Mouse (Mus musculus) liver, embryonic 14.5 days (tissue): ENCODE results near the gene Anxa6. TPM values are rescaled to one million over a fixed set of nuclear protein-coding genes. Genes with fewer than 3 reads are reported as not detected.

Experiments used
- ATAC-seq: fragments of 200-750 bp; cut with Nextera tagmentation; 2 replicates; pipeline ENCODE4 v1.8.0; 2017; ENCODE audit warnings: moderate number of reproducible peaks, mild to moderate bottlenecking, moderate library complexity; ENCODE audit not compliant: insufficient read depth
- DNase-seq, 3 experiments: peaks; one replicate each; pipeline ENCODE4 v3.0.0-alpha.2; 2012 to 2013; ENCODE audit warnings: low read depth in 3 of 3, low spot score in 3 of 3
- H3K27ac ChIP-seq: fragments of 300-500 bp; sonication (generic); 2 replicates; pipeline ENCODE4 v1.5.1; 2014; ENCODE audit warnings: moderate library complexity, mild to moderate bottlenecking, control low read depth, inconsistent platforms
- H3K27me3 ChIP-seq: fragments of 300-500 bp; sonication (generic); 2 replicates; pipeline ENCODE4 v1.6.1; 2014; ENCODE audit warnings: mild to moderate bottlenecking, low read length, moderate library complexity; ENCODE audit not compliant: control insufficient read depth, insufficient read depth
- H3K36me3 ChIP-seq: fragments of 300-500 bp; sonication (generic); replicated peaks from 2 replicates; pipeline ENCODE4 v1.6.1; 2014; ENCODE audit warnings: low read depth; ENCODE audit not compliant: control insufficient read depth, insufficient read depth
- H3K4me1 ChIP-seq, 2 experiments: fragments of 200-500 bp in 1 of 2; fragments of 300-500 bp in 1 of 2; sonication (generic) in 1 of 2; replicated peaks; 2 replicates each; pipeline ENCODE4 v1.6.1; 2012 to 2014; ENCODE audit warnings: antibody characterized with exemption in 1 of 2, inconsistent platforms in 1 of 2, low read length in 1 of 2; ENCODE audit not compliant: control insufficient read depth in 2 of 2, insufficient read depth in 2 of 2
- H3K4me2 ChIP-seq: fragments of 300-500 bp; sonication (generic); 2 replicates; pipeline ENCODE4 v1.6.1; 2014; ENCODE audit warnings: low read depth, mild to moderate bottlenecking, control low read depth, moderate library complexity
- H3K4me3 ChIP-seq, 2 experiments: fragments of 200-500 bp in 1 of 2; fragments of 300-500 bp in 1 of 2; sonication (generic) in 1 of 2; 2 replicates each; pipeline ENCODE4 v1.5.1; 2012 to 2014; ENCODE audit warnings: low read depth in 2 of 2, low read length in 2 of 2, mild to moderate bottlenecking in 2 of 2, control low read depth in 1 of 2, inconsistent platforms in 1 of 2, moderate library complexity in 1 of 2; ENCODE audit not compliant: insufficient read depth in 1 of 2
- H3K9ac ChIP-seq: fragments of 300-500 bp; sonication (generic); replicated peaks from 2 replicates; pipeline ENCODE4 v1.6.1; 2014; ENCODE audit warnings: mild to moderate bottlenecking, control low read depth, moderate library complexity
- H3K9me3 ChIP-seq: fragments of 300-500 bp; sonication (generic); 2 replicates; pipeline ENCODE4 v1.6.1; 2016; ENCODE audit warnings: low read length, mixed read lengths; ENCODE audit not compliant: control insufficient read depth
- CTCF ChIP-seq: IDR thresholded peaks from 2 replicates; pipeline ENCODE4 v1.5.1; 2016; ENCODE audit warnings: antibody characterized with exemption, low read depth, control low read depth
- EP300 ChIP-seq: IDR thresholded peaks from 2 replicates; pipeline ENCODE4 v1.6.1; 2016; ENCODE audit warnings: antibody characterized with exemption, low read depth
- WGBS: fragments of 180-500 bp; shearing (Covaris S2); extraction: QIAGEN DNeasy Blood & Tissue Kit; methylation state at CpG from one replicate; pipeline ENCODE4 v1.1.7; 2014; ENCODE audit not compliant: insufficient replicate concordance; 5-methylcytosine and 5-hydroxymethylcytosine counted together
- polyA plus RNA-seq, 2 experiments: library from polyadenylated mRNA; depleted of rRNA in 1 of 2; stranded (reverse) in 1 of 2; unstranded in 1 of 2; fragments of >200 nt; fragmentation: Nextera tagmentation in 1 of 2; extraction: Ambion mirVana in 1 of 2; gene quantifications; 2 replicates each; pipeline versions ENCODE4 v1.2.1 to v1.2.3; 2012 to 2014

Anxa6 gene
- polyA plus RNA-seq, 2 experiments = 24.2 to 36.7 TPM

DNA sequence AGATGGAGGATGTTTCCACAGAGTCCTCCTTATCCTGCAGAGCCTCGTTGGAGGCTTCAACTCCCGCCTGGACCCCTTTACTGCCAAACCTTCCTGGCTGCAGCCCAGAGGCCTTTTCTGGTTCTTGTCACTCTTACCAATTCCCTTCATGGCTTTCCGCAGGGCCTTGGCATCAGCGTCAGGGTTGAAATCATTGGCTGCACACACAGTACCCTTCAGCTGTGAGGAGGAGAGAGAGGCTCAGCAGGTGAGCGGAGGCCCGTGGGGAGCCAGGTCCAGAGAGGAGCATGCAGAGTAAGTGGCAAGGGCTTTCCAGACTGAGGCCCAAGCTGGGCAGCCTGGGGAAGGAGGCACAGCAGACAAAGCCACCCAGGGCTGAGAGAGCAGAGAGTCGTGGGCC is 37.1 kb downstream of the Anxa6 start:
- H3K4me1 ChIP-seq = no peaks in the 10 kb centered on the region
- H3K27ac ChIP-seq = no peak overlapping the region
- 65% methylated on average over 7 of the region's 7 CpGs for WGBS
- no peaks in the 10 kb centered on the region; the same call in 1 of the 2 replicates for H3K36me3 ChIP-seq
- DNase-seq (no peak), ATAC-seq (no peak)
- no peak overlapping the region for H3K4me3 ChIP-seq
- H3K4me2 ChIP-seq = no peak overlapping the region
- no peaks in the 10 kb centered on the region for H3K9me3 ChIP-seq
- no peaks in the 10 kb centered on the region for H3K27me3 ChIP-seq
- no peak overlapping the region for H3K9ac ChIP-seq
- TF ChIP-seq EP300 (no peak), CTCF (no peak)

DNA sequence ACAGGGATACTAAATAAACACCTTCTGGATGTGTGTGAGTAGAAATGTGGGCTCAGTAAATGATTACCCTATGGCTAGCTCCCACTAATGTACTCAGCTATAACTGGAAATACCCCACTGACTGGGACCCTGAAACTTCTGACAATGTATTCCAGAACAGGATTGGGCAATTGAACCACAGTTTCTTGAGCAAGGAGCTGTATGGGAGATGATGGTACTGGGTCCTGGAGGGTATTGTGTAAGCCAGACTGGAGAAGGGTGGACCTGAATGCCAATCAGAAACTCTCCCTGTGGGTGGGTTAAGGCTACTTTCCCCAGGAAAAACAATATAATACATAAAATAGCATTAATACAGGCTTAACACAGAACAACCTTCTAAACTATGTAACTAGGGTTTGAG is 43.3 kb downstream of the Anxa6 start:
- no peak overlapping the region for H3K27ac ChIP-seq
- no peak overlapping the region for H3K9ac ChIP-seq
- H3K4me3 ChIP-seq = no peak overlapping the region
- no peaks in the 10 kb centered on the region for H3K27me3 ChIP-seq
- TF ChIP-seq EP300 (no peak), CTCF (no peak)
- no peak for DNase-seq
- H3K36me3 ChIP-seq = no peaks in the 10 kb centered on the region
- H3K9me3 ChIP-seq = no peaks in the 10 kb centered on the region
- no peak overlapping the region for H3K4me2 ChIP-seq
- ATAC-seq = no peak
- H3K4me1 ChIP-seq = no peaks in the 10 kb centered on the region

DNA sequence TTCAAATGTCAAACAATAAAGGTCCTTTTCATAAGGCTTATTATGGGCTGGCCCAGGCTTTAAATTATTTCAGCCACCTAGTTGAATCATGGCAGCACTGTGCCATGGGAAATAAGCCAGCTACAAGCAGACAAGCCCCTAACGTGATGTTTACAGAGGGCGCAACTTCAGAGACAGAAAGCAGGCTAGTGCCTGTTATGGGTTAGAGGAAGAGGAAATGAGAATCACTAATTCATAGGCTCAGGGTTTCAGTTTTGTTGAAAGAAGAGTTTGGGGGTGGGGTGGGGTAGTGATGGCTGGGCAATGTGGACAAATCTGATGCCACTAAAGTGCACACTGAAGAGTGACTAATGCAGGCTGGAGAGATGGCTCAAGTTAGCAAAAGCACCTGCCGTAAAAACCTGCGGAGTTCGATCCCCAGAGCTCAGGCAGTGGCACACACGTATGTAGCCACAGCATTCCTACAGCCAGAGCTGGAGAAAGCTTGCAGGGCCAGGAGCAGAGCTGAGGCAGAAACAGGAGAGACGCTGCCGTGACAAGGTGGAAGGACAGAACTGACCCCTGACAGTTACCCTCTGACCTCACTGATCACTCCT is 44.4 kb downstream of the Anxa6 start:
- 71% methylated on average over 8 of the region's 8 CpGs for WGBS
- H3K4me2 ChIP-seq = no peak overlapping the region
- H3K9ac ChIP-seq = no peak overlapping the region
- no peak for ATAC-seq
- H3K27me3 ChIP-seq = no peaks in the 10 kb centered on the region
- H3K27ac ChIP-seq = no peak overlapping the region
- DNase-seq = no peak
- H3K4me3 ChIP-seq = no peak overlapping the region
- no peak for TF ChIP-seq EP300
- H3K36me3 ChIP-seq = no peaks in the 10 kb centered on the region
- H3K4me1 ChIP-seq = no peaks in the 10 kb centered on the region
- no peaks in the 10 kb centered on the region for H3K9me3 ChIP-seq

DNA sequence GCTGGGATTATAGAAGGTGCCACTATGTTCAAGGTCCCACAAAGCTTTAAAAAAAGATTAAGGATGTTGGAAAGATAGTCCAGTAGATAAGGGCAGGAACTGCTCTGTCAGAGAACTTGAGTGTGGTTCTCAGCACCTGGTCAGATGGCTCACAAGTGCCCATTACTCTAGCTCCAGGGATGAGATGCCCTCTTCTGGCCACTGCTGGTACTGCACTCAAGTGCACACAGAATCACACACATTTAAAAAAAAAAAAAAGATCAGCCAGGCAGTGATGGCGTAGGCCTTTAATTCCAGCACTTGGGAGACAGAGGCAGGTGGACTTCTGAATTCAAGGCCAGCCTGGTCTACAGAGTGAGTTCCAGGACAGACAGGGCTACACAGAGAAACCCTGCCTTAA is 45.3 kb downstream of the Anxa6 start:
- no peak overlapping the region for H3K9ac ChIP-seq
- no peaks in the 10 kb centered on the region for H3K27me3 ChIP-seq
- no peaks in the 10 kb centered on the region for H3K4me1 ChIP-seq
- H3K4me2 ChIP-seq = no peak overlapping the region
- H3K27ac ChIP-seq = no peak overlapping the region
- no peaks in the 10 kb centered on the region for H3K9me3 ChIP-seq
- WGBS = 48% methylated on average over 1 of the region's 1 CpGs
- no peaks in the 10 kb centered on the region for H3K36me3 ChIP-seq
- ATAC-seq (no peak), DNase-seq (no peak)
- H3K4me3 ChIP-seq = no peak overlapping the region
- TF ChIP-seq EP300 (no peak), CTCF (peak; percentile 85)

DNA sequence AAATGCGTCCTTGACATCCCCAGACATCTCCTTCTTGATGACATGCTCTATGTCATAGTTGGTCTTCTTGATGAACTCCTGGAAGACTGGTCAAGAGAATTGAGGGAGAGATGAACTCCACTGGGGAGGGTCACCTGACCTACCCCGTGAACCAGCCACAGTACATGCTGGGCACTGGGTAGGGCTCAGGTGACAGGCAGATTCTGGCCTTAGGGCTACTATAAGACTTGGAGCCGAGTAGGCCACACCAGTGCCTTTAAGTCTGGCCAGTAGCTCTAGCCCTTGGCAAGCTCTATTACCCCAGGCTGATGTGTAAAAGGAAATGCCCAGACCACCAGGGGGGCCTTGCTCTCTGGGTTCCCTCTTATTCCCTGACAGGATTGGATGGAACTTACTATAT is 48.2 kb downstream of the Anxa6 start:
- DNase-seq = no peak
- Histone ChIP-seq H3K36me3 (no peaks in the 10 kb centered on the region), H3K27me3 (no peaks in the 10 kb centered on the region), H3K4me1 (no peaks in the 10 kb centered on the region), H3K4me3 (no peak overlapping the region), H3K4me2 (no peak overlapping the region), H3K9ac (no peak overlapping the region), H3K27ac (no peak overlapping the region), H3K9me3 (no peaks in the 10 kb centered on the region)
- TF ChIP-seq EP300 = no peak
- no peak for TF ChIP-seq CTCF
- 71% methylated on average over 3 of the region's 3 CpGs for WGBS
- ATAC-seq = no peak
